11 mouse cellular contexts compared by ENCODE assay signal in genomic region chr14:14348674-14349401, GRCm38 (mm10). TPM values are rescaled to one million over a fixed set of nuclear protein-coding genes. Genes with fewer than 3 reads are reported as not detected.
DNase-seq lines count a peak whose midpoint lies in the region; ATAC-seq and TF ChIP-seq lines count a peak whose summit lies in the region.
"Had no signal": no experiment of that assay in that cellular context is flagged by ENCODE, and none has a peak within 500 bp of the region (broad histone marks: within the 10 kb centered on the region; RNA-seq: fewer than 3 reads in every experiment).

No protein-coding gene starts in this region.

- no peaks in the 10 kb centered on the region for H3K4me1 ChIP-seq in intestine, postnatal 0 days (replicated peaks; ENCODE audit: control insufficient read depth, insufficient read depth, low read length)
- no peaks in the 10 kb centered on the region for H3K4me1 ChIP-seq in intestine, embryonic 16.5 days (ENCODE audit: control insufficient read depth, insufficient read depth, low read length)
- 0 out of 2 replicates have a peak, but pooled peaks cover 2% of the 10 kb centered on the region for H3K4me1 ChIP-seq in kidney, embryonic 14.5 days (ENCODE audit: control insufficient read depth, insufficient read depth, low read length)

- no peaks in the 10 kb centered on the region for H3K27me3 ChIP-seq in intestine, postnatal 0 days (replicated peaks; ENCODE audit: control insufficient read depth, insufficient read depth, low read length)
- H3K27me3 ChIP-seq in intestine, embryonic 16.5 days (replicated peaks; ENCODE audit: control insufficient read depth, insufficient read depth, low read length) = no peaks in the 10 kb centered on the region
- no peaks in the 10 kb centered on the region for H3K27me3 ChIP-seq in kidney, embryonic 14.5 days (ENCODE audit: control insufficient read depth, insufficient read depth, low read length)
- H3K27me3 ChIP-seq: hindbrain, embryonic 15.5 days had no signal

- peaks cover 42% of the 10 kb centered on the region for H3K9me3 ChIP-seq in intestine, postnatal 0 days (ENCODE audit: control insufficient read depth)
- H3K9me3 ChIP-seq in intestine, embryonic 16.5 days (ENCODE audit: control insufficient read depth, low read length) = peaks cover 50% of the 10 kb centered on the region
- H3K9me3 ChIP-seq in kidney, embryonic 14.5 days (ENCODE audit: control insufficient read depth, low read length) = peaks cover 67% of the 10 kb centered on the region

- DNase-seq in right cerebral cortex, adult 18-20 months = peak; percentile 4
- no peak for DNase-seq in right cerebral cortex, postnatal 36 days (ENCODE audit: low spot score in 2 of 2)
- DNase-seq in left cerebral cortex, postnatal 14 days (ENCODE audit: low spot score in 2 of 2) = peak; percentile 22 to 36
- peak; percentile 6 for DNase-seq in thymus, postnatal 25 days
- DNase-seq in urinary bladder, postnatal 14 days (ENCODE audit: low spot score) = no peak

- ATAC-seq in intestine, postnatal 0 days = no peak
- ATAC-seq in intestine, embryonic 16.5 days = no peak
- no peak for ATAC-seq in kidney, embryonic 14.5 days (ENCODE audit: low FRiP score, low TSS enrichment)

- 97% methylated on average over 26 of the region's 26 CpGs for WGBS in intestine, postnatal 0 days
- WGBS in intestine, embryonic 16.5 days = 96% methylated on average over 26 of the region's 26 CpGs
- 99% methylated on average over 26 of the region's 26 CpGs for WGBS in kidney, embryonic 14.5 days

- no peak overlapping the region for H3K4me3 ChIP-seq in intestine, postnatal 0 days (ENCODE audit: low read depth, low read length)
- H3K4me3 ChIP-seq in intestine, embryonic 16.5 days (ENCODE audit: low read length) = no peak overlapping the region
- no peak overlapping the region for H3K4me3 ChIP-seq in kidney, embryonic 14.5 days (ENCODE audit: low read length)
- H3K4me3 ChIP-seq: hindbrain, embryonic 15.5 days had no signal

- H3K36me3 ChIP-seq in intestine, postnatal 0 days (ENCODE audit: control insufficient read depth, insufficient read depth) = 0 out of 2 replicates have a peak, but pooled peaks cover 4% of the 10 kb centered on the region
- peaks cover 17% of the 10 kb centered on the region; the same call in 1 of the 2 replicates for H3K36me3 ChIP-seq in intestine, embryonic 16.5 days (ENCODE audit: control insufficient read depth, insufficient read depth, low read length)
- no peaks in the 10 kb centered on the region for H3K36me3 ChIP-seq in kidney, embryonic 14.5 days (ENCODE audit: control insufficient read depth, insufficient read depth, low read length)
- H3K36me3 ChIP-seq: hindbrain, embryonic 15.5 days had no signal

- intact Hi-C loops in left cerebral cortex, postnatal 14 days (cut with DNase I) = no loop called here

- 0 out of 2 replicates have a peak overlapping the region, but pooled peaks have one; percentile 35 for H3K27ac ChIP-seq in intestine, postnatal 0 days (ENCODE audit: low read depth, low read length)
- H3K27ac ChIP-seq in intestine, embryonic 16.5 days (ENCODE audit: low read length) = no peak overlapping the region
- H3K27ac ChIP-seq in kidney, embryonic 14.5 days (ENCODE audit: low read depth, low read length) = no peak overlapping the region
- H3K27ac ChIP-seq: hindbrain, embryonic 15.5 days had no signal

- H3K4me2 ChIP-seq in intestine, postnatal 0 days (replicated peaks; ENCODE audit: low read depth) = no peak overlapping the region
- H3K4me2 ChIP-seq in intestine, embryonic 16.5 days (ENCODE audit: low read depth, low read length) = no peak overlapping the region
- H3K4me2 ChIP-seq in kidney, embryonic 14.5 days (replicated peaks; ENCODE audit: low read depth, low read length) = no peak overlapping the region
- H3K4me2 ChIP-seq: hindbrain, embryonic 15.5 days had no signal

- H3K9ac ChIP-seq in intestine, postnatal 0 days (ENCODE audit: low read depth, low read length) = no peak overlapping the region
- no peak overlapping the region for H3K9ac ChIP-seq in intestine, embryonic 16.5 days (ENCODE audit: low read depth, low read length)
- H3K9ac ChIP-seq in kidney, embryonic 14.5 days (ENCODE audit: low read depth, low read length) = no peak overlapping the region
- H3K9ac ChIP-seq: hindbrain, embryonic 15.5 days had no signal

- no peak for TF ChIP-seq CTCF in intestine, postnatal 0 days (IDR thresholded peaks at IDR 0.05; ENCODE audit: low read depth)

RNA-seq across cellular contexts. Expression of gene Il3ra, which starts 2.8 kb away (rescaled TPM):
- polyA plus RNA-seq in intestine, postnatal 0 days (2015; fragmentation: Nextera tagmentation; extraction: Ambion mirVana) = 5.4 and 6.8 TPM in 2 replicates
- polyA plus RNA-seq in intestine, embryonic 16.5 days (2015; fragmentation: Nextera tagmentation; extraction: Ambion mirVana) = 6.6 and 6.9 TPM in 2 replicates
- total RNA-seq in left cerebral cortex, postnatal 14 days (2021) = 1 to 10 TPM; 3.6 to 3.7 TPM
- polyA plus RNA-seq in kidney, embryonic 14.5 days (2014; fragmentation: Nextera tagmentation; extraction: Ambion mirVana) = 4.0 and 4.1 TPM in 2 replicates

RNA-seq across cellular contexts. Expression of gene Olfr31, which starts 26.2 kb away (rescaled TPM):
- polyA plus RNA-seq in intestine, postnatal 0 days (2015; fragmentation: Nextera tagmentation; extraction: Ambion mirVana) = not detected in 2 replicates
- not detected in 2 replicates for polyA plus RNA-seq in intestine, embryonic 16.5 days (2015; fragmentation: Nextera tagmentation; extraction: Ambion mirVana)
- not detected for total RNA-seq in left cerebral cortex, postnatal 14 days (2021)
- polyA plus RNA-seq in kidney, embryonic 14.5 days (2014; fragmentation: Nextera tagmentation; extraction: Ambion mirVana) = not detected in 2 replicates
- polyA plus RNA-seq: cortical plate, adult 2 months; limb, embryonic 14.5 days had no signal

RNA-seq across cellular contexts. Expression of gene Olfr721-ps1, which starts 52.3 kb away (rescaled TPM):
- polyA plus RNA-seq in intestine, postnatal 0 days (2015; fragmentation: Nextera tagmentation; extraction: Ambion mirVana) = not detected in 2 replicates
- not detected in 2 replicates for polyA plus RNA-seq in intestine, embryonic 16.5 days (2015; fragmentation: Nextera tagmentation; extraction: Ambion mirVana)
- not detected for total RNA-seq in left cerebral cortex, postnatal 14 days (2021)
- polyA plus RNA-seq in kidney, embryonic 14.5 days (2014; fragmentation: Nextera tagmentation; extraction: Ambion mirVana) = not detected in 2 replicates
- polyA plus RNA-seq: cortical plate, adult 2 months; hindbrain, embryonic 15.5 days; limb, embryonic 14.5 days had no signal

Comparison
In these comparisons a context has a peak if more than half of its experiments do, and no peak if none do; other contexts are left out.
1. DNase-seq: peak in right cerebral cortex, adult 18-20 months (single experiment), left cerebral cortex, postnatal 14 days (2 of 2) and thymus, postnatal 25 days (single experiment); none in right cerebral cortex, postnatal 36 days (0 of 2) and urinary bladder, postnatal 14 days (single experiment).